Mouse (Mus musculus) kidney, postnatal 10 days (tissue): ENCODE data around the gene Lhx8.

Experiments used
- DNase-seq: peaks from one replicate; pipeline ENCODE4 v3.0.0; 2021; ENCODE audit warnings: mixed read lengths

Lhx8 gene

GRCm38 (mm10) chr3:154321921-154322574 is 8.4 kb downstream of the Lhx8 start:
- DNase-seq, result no peak

GRCm38 (mm10) chr3:154317651-154318248 is 12.7 kb downstream of the Lhx8 start:
- no peak for DNase-seq

- DNase-seq, result no peak
These were observed 25.1 kb downstream of the Lhx8 start for GRCm38 (mm10) chr3:154305163-154305884.

GRCm38 (mm10) chr3:154301102-154301501 is 29.4 kb downstream of the Lhx8 start:
- DNase-seq, result no peak

GRCm38 (mm10) chr3:154300006-154300405 is 30.5 kb downstream of the Lhx8 start:
- DNase-seq, result no peak

- DNase-seq, result no peak
These were observed 32.0 kb downstream of the Lhx8 start for GRCm38 (mm10) chr3:154298490-154298889.

- no peak for DNase-seq
These were observed 33.0 kb downstream of the Lhx8 start for GRCm38 (mm10) chr3:154297499-154297898.

- no peak for DNase-seq
These were observed 35.3 kb downstream of the Lhx8 start for GRCm38 (mm10) chr3:154294924-154295834.

- no peak for DNase-seq
These were observed 36.5 kb downstream of the Lhx8 start for GRCm38 (mm10) chr3:154293839-154294490.

GRCm38 (mm10) chr3:154292126-154292525 is 38.3 kb downstream of the Lhx8 start:
- no peak for DNase-seq

GRCm38 (mm10) chr3:154290351-154290750 is 40.1 kb downstream of the Lhx8 start:
- DNase-seq, result no peak

GRCm38 (mm10) chr3:154288429-154289069 is 41.9 kb downstream of the Lhx8 start:
- DNase-seq, result no peak

- peak; percentile 18 for DNase-seq
These were observed 43.2 kb downstream of the Lhx8 start for GRCm38 (mm10) chr3:154287217-154287616.

- DNase-seq, result no peak
These were observed 45.1 kb downstream of the Lhx8 start for GRCm38 (mm10) chr3:154285351-154285750.

- no peak for DNase-seq
These were observed 46.2 kb downstream of the Lhx8 start for GRCm38 (mm10) chr3:154284260-154284659.

- DNase-seq, result no peak
These were observed 55.8 kb downstream of the Lhx8 start for GRCm38 (mm10) chr3:154274681-154275080.

GRCm38 (mm10) chr3:154269757-154270366 is 60.6 kb downstream of the Lhx8 start:
- peak; percentile 87 for DNase-seq

- no peak for DNase-seq
These were observed 62.1 kb downstream of the Lhx8 start for GRCm38 (mm10) chr3:154268313-154268712.

GRCm38 (mm10) chr3:154257312-154257711 is 73.1 kb downstream of the Lhx8 start:
- DNase-seq, result no peak
